Mouse (Mus musculus): ENCODE results near the gene Itpr1.

The Itpr1 gene

GRCm38 (mm10) chr6:108531324-108532311 lies 318.7 kb downstream of the Itpr1 start:
- in situ Hi-C loops (cut with MboI; ENCODE audit: low pct_unique_long_range_greater_than_20kb in 1 of 2, low sequenced_read_pairs in 2 of 2, unreplicated experiment in 1 of 2) = no loop called here

GRCm38 (mm10) chr6:108532486-108533179 lies 319.7 kb downstream of the Itpr1 start:
- in situ Hi-C loops (cut with MboI; ENCODE audit: low pct_unique_long_range_greater_than_20kb in 1 of 2, low sequenced_read_pairs in 2 of 2, unreplicated experiment in 1 of 2) = no loop called here

GRCm38 (mm10) chr6:108534139-108534538 lies 321.2 kb downstream of the Itpr1 start:
- in situ Hi-C loops (cut with MboI; ENCODE audit: low pct_unique_long_range_greater_than_20kb in 1 of 2, low sequenced_read_pairs in 2 of 2, unreplicated experiment in 1 of 2) = no loop called here

GRCm38 (mm10) chr6:108534596-108534995 lies 321.7 kb downstream of the Itpr1 start:
- in situ Hi-C loops (cut with MboI; ENCODE audit: low pct_unique_long_range_greater_than_20kb in 1 of 2, low sequenced_read_pairs in 2 of 2, unreplicated experiment in 1 of 2) = no loop called here

GRCm38 (mm10) chr6:108535309-108535708 lies 322.4 kb downstream of the Itpr1 start:
- in situ Hi-C loops (cut with MboI; ENCODE audit: low pct_unique_long_range_greater_than_20kb in 1 of 2, low sequenced_read_pairs in 2 of 2, unreplicated experiment in 1 of 2) = no loop called here

GRCm38 (mm10) chr6:108536546-108537317 lies 323.8 kb downstream of the Itpr1 start:
- in situ Hi-C loops (cut with MboI; ENCODE audit: low pct_unique_long_range_greater_than_20kb in 1 of 2, low sequenced_read_pairs in 2 of 2, unreplicated experiment in 1 of 2) = no loop called here

GRCm38 (mm10) chr6:108538406-108538805 lies 325.5 kb downstream of the Itpr1 start:
- in situ Hi-C loops (cut with MboI; ENCODE audit: low pct_unique_long_range_greater_than_20kb in 1 of 2, low sequenced_read_pairs in 2 of 2, unreplicated experiment in 1 of 2) = no loop called here

GRCm38 (mm10) chr6:108540441-108540840 lies 327.5 kb downstream of the Itpr1 start:
- in situ Hi-C loops (cut with MboI; ENCODE audit: low pct_unique_long_range_greater_than_20kb in 1 of 2, low sequenced_read_pairs in 2 of 2, unreplicated experiment in 1 of 2) = no loop called here

GRCm38 (mm10) chr6:108544917-108545316 lies 332.0 kb downstream of the Itpr1 start:
- in situ Hi-C loops (cut with MboI; ENCODE audit: low pct_unique_long_range_greater_than_20kb in 1 of 2, low sequenced_read_pairs in 2 of 2, unreplicated experiment in 1 of 2) = no loop called here

GRCm38 (mm10) chr6:108545464-108545863 lies 332.6 kb downstream of the Itpr1 start:
- in situ Hi-C loops (cut with MboI; ENCODE audit: low pct_unique_long_range_greater_than_20kb in 1 of 2, low sequenced_read_pairs in 2 of 2, unreplicated experiment in 1 of 2) = no loop called here

- in situ Hi-C loops (cut with MboI; ENCODE audit: low pct_unique_long_range_greater_than_20kb in 1 of 2, low sequenced_read_pairs in 2 of 2, unreplicated experiment in 1 of 2) = no loop called here
Measured at GRCm38 (mm10) chr6:108548413-108548812, 335.5 kb downstream of the Itpr1 start.

GRCm38 (mm10) chr6:108549495-108549935 lies 336.6 kb downstream of the Itpr1 start:
- in situ Hi-C loops (cut with MboI; ENCODE audit: low pct_unique_long_range_greater_than_20kb in 1 of 2, low sequenced_read_pairs in 2 of 2, unreplicated experiment in 1 of 2) = no loop called here

GRCm38 (mm10) chr6:108551725-108552620 lies 339.1 kb downstream of the Itpr1 start:
- in situ Hi-C loops (cut with MboI; ENCODE audit: low pct_unique_long_range_greater_than_20kb in 1 of 2, low sequenced_read_pairs in 2 of 2, unreplicated experiment in 1 of 2) = no loop called here

- in situ Hi-C loops (cut with MboI; ENCODE audit: low pct_unique_long_range_greater_than_20kb in 1 of 2, low sequenced_read_pairs in 2 of 2, unreplicated experiment in 1 of 2) = no loop called here
Measured at GRCm38 (mm10) chr6:108553013-108553412, 340.1 kb downstream of the Itpr1 start.

GRCm38 (mm10) chr6:108553536-108553935 lies 340.6 kb downstream of the Itpr1 start:
- in situ Hi-C loops (cut with MboI; ENCODE audit: low pct_unique_long_range_greater_than_20kb in 1 of 2, low sequenced_read_pairs in 2 of 2, unreplicated experiment in 1 of 2) = no loop called here

GRCm38 (mm10) chr6:108554389-108554788 lies 341.5 kb downstream of the Itpr1 start:
- in situ Hi-C loops (cut with MboI; ENCODE audit: low pct_unique_long_range_greater_than_20kb in 1 of 2, low sequenced_read_pairs in 2 of 2, unreplicated experiment in 1 of 2) = no loop called here

GRCm38 (mm10) chr6:108554878-108555277 lies 342.0 kb downstream of the Itpr1 start:
- in situ Hi-C loops (cut with MboI; ENCODE audit: low pct_unique_long_range_greater_than_20kb in 1 of 2, low sequenced_read_pairs in 2 of 2, unreplicated experiment in 1 of 2) = no loop called here

Measured in mouse embryonic stem cell (cell line).